Mouse (Mus musculus): ENCODE data around the gene Rnf214.

GRCm38 (mm10) chr9:45952057-45952456 is 45.3 kb upstream of the Rnf214 start:
- TF ChIP-seq CTCF (IDR thresholded peaks at IDR 0.05; ENCODE audit: low read depth) (no peak), EP300 (IDR thresholded peaks at IDR 0.05; ENCODE audit: low read depth) (no peak)

All from liver, embryonic 14.5 days (tissue).